Mouse (Mus musculus): Measurements from ENCODE around the gene Tyro3. TPM values are rescaled to one million over a fixed set of nuclear protein-coding genes. Genes with fewer than 3 reads are reported as not detected.
A peak's percentile ranks its signal among the peaks of the same experiment; 100 is the strongest.

The Tyro3 gene
- polyA plus RNA-seq, 1 experiment from 2014 or later, result 21.4 TPM

DNA sequence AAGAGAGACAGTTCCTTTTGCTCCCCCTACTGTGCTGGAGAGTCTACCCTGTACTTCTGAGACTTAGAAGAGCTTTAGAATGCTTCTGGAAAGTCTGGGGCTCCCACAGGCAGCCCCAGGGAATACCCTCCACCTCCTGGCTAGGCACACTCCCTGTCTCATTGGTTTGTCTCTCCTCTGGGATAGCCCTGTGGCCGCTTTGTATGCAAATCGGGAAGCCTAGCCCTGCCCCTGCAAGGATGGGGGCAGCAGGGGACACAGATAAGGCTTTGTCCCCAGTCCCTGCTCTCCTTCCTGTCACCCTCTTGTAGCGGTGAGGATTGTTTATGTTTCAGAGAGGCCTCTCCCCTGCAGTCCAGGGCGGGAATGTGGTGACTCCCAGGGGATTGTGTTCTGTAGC lies 11.3 kb downstream of the Tyro3 start:
- no peak for ATAC-seq (ENCODE audit: borderline replicate concordance, extremely low read depth, low FRiP score, low TSS enrichment)
- Histone ChIP-seq H3K4me3 (no peak overlapping the region), H3K4me1 (peaks cover 22% of the 10 kb centered on the region), H3K4me2 (no peak overlapping the region), H3K9ac (no peak overlapping the region), H3K9me3 (no peaks in the 10 kb centered on the region), H3K27me3 (no peaks in the 10 kb centered on the region), H3K36me3 (peaks cover 28% of the 10 kb centered on the region), H3K27ac (no peak overlapping the region)
- 32% methylated on average over 4 of the region's 4 CpGs for WGBS

- Histone ChIP-seq H3K27ac (no peak overlapping the region), H3K4me3 (no peak overlapping the region), H3K4me1 (peaks cover 23% of the 10 kb centered on the region), H3K9ac (no peak overlapping the region), H3K4me2 (no peak overlapping the region), H3K9me3 (no peaks in the 10 kb centered on the region), H3K36me3 (peaks cover 21% of the 10 kb centered on the region; the same call in 1 of the 2 replicates), H3K27me3 (no peaks in the 10 kb centered on the region)
- 83% methylated on average over 12 of the region's 12 CpGs for WGBS
- ATAC-seq (ENCODE audit: borderline replicate concordance, extremely low read depth, low FRiP score, low TSS enrichment), result no peak
Observed at GRCm38 (mm10) chr2:119810890-119811289, 13.4 kb downstream of the Tyro3 start.

DNA sequence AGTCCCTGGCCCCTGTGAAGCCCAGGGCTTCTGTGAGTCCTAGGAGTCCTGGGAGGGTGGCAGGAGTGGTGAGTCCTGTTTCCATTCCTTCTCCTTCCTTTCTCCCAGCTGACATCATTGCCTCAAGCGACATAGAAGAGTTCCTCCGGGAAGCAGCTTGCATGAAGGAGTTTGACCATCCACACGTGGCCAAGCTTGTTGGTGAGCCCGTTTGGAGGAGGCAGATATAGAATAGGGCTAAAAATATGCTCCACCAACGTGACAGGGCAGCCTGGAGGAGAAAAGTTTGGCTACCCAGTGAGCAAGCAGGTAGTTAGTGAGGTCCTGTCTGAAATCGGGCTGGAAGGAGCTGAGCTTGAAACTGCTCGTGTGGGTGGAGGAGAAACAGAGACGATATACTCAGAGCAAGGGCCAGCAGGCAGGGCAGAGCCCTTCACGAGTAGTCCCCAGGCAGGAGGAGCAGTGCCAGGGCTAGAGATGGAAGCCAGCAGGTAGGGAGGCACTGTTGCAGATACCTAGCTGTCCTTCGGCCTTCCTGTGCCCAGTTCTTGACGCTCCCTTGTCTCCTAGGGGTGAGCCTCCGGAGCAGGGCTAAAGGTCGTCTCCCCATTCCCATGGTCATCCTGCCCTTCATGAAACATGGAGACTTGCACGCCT lies 14.1 kb downstream of the Tyro3 start:
- Histone ChIP-seq H3K4me2 (no peak overlapping the region), H3K27me3 (no peaks in the 10 kb centered on the region), H3K4me1 (peaks cover 18% of the 10 kb centered on the region), H3K27ac (no peak overlapping the region), H3K9ac (no peak overlapping the region), H3K36me3 (peaks cover 21% of the 10 kb centered on the region; the same call in 1 of the 2 replicates), H3K4me3 (no peak overlapping the region), H3K9me3 (no peaks in the 10 kb centered on the region)
- no peak for ATAC-seq (ENCODE audit: borderline replicate concordance, extremely low read depth, low FRiP score, low TSS enrichment)
- WGBS, result 83% methylated on average over 14 of the region's 14 CpGs

DNA sequence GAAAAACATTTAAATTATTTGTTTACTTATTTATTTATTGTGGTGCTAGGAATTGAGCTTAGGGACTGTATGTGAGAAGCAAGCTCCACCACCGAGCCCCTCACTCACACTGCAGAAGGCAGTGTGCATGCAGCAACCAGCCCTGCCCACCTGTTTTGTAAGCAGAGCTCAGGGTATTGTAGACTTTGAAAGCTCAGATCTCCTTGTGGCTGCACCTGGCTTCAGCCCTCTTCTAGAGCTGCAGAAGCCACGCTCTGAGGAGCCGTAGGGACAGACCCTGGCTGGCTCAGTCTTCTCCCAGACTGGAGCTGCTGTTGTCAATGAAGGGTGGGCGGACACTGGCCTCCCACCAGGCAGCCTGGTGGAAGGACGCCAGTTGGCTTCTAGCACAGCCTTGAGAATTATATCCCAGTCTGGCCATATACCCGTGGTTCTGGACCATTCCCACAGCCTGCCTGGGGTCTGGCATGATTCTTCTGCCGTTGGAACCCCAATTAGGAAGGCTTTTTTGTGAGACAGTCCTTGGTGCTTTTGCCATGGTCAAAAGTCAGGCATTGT lies 16.9 kb downstream of the Tyro3 start:
- Histone ChIP-seq H3K4me3 (no peak overlapping the region), H3K9me3 (no peaks in the 10 kb centered on the region), H3K4me1 (peaks cover 5% of the 10 kb centered on the region; the same call in 1 of the 2 replicates), H3K27ac (no peak overlapping the region), H3K9ac (no peak overlapping the region), H3K4me2 (no peak overlapping the region), H3K36me3 (peaks cover 17% of the 10 kb centered on the region; the same call in 1 of the 2 replicates), H3K27me3 (no peaks in the 10 kb centered on the region)
- peak; percentile 60; the same call in 1 of the 2 replicates for ATAC-seq (ENCODE audit: borderline replicate concordance, extremely low read depth, low FRiP score, low TSS enrichment)
- 48% methylated on average over 7 of the region's 7 CpGs for WGBS

- Histone ChIP-seq H3K4me1 (peaks cover 5% of the 10 kb centered on the region; the same call in 1 of the 2 replicates), H3K36me3 (peaks cover 6% of the 10 kb centered on the region; the same call in 1 of the 2 replicates), H3K9ac (no peak overlapping the region), H3K9me3 (no peaks in the 10 kb centered on the region), H3K27me3 (no peaks in the 10 kb centered on the region), H3K4me3 (no peak overlapping the region), H3K4me2 (no peak overlapping the region), H3K27ac (0 out of 2 replicates have a peak overlapping the region, but pooled peaks have one; percentile 6)
- ATAC-seq (ENCODE audit: borderline replicate concordance, extremely low read depth, low FRiP score, low TSS enrichment), result no peak
- WGBS, result 93% methylated on average over 13 of the region's 13 CpGs
Observed at GRCm38 (mm10) chr2:119816611-119817010, 19.1 kb downstream of the Tyro3 start.

DNA sequence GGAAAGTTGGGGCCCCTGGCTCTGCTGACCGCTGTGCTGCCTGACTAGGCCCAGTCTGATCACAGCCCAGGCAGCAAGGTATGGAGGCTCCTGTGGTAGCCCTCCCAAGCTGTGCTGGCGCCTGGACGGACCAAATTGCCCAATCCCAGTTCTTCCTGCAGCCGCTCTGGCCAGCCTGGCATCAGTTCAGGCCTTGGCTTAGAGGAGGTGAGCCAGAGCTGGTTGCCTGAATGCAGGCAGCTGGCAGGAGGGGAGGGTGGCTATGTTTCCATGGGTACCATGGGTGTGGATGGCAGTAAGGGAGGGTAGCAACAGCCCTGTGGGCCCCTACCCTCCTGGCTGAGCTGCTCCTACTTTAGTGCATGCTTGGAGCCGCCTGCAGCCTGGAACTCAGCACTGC lies 19.5 kb downstream of the Tyro3 start:
- peaks cover 5% of the 10 kb centered on the region; the same call in 1 of the 2 replicates for H3K4me1 ChIP-seq
- WGBS, result 78% methylated on average over 5 of the region's 5 CpGs
- ATAC-seq (ENCODE audit: borderline replicate concordance, extremely low read depth, low FRiP score, low TSS enrichment), result 0 out of 2 replicates have a peak, but pooled peaks have one; percentile 44

GRCm38 (mm10) chr2:119818668-119819272 lies 21.2 kb downstream of the Tyro3 start:
- peaks cover 1% of the 10 kb centered on the region; the same call in 1 of the 2 replicates for H3K4me1 ChIP-seq
- 34% methylated on average over 9 of the region's 9 CpGs for WGBS
- no peak for ATAC-seq (ENCODE audit: borderline replicate concordance, extremely low read depth, low FRiP score, low TSS enrichment)

More for the DNA sequence above, 19.5 kb downstream of the Tyro3 start:
- no peaks in the 10 kb centered on the region for H3K27me3 ChIP-seq
- no peaks in the 10 kb centered on the region for H3K9me3 ChIP-seq
- no peak overlapping the region for H3K4me3 ChIP-seq
- H3K4me2 ChIP-seq, result no peak overlapping the region
- H3K9ac ChIP-seq, result no peak overlapping the region
- peaks cover 6% of the 10 kb centered on the region; the same call in 1 of the 2 replicates for H3K36me3 ChIP-seq
- H3K27ac ChIP-seq, result 0 out of 2 replicates have a peak overlapping the region, but pooled peaks have one; percentile 6

DNA sequence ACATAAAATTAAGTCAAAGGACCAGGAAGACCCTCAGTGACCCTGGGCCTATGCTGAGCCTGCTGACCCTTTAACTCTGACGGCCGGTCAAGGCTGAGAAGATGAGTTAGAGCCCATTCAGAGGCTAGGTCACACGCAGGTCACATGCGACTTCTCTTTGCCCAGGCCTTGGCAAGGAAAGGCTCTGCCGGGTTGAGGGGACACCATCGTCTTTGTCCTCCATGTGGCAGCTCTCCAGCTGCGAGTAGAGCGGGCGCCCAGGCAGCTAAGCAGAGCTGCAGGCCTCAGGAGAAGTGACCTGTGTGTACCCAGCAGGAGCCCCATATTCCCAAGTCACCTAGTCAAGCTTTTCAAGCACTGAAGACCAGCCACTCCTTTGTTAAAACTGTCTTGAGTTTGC lies 23.6 kb downstream of the Tyro3 start:
- Histone ChIP-seq H3K9me3 (no peaks in the 10 kb centered on the region), H3K27ac (no peak overlapping the region), H3K9ac (no peak overlapping the region), H3K4me2 (no peak overlapping the region), H3K36me3 (no peaks in the 10 kb centered on the region), H3K4me3 (no peak overlapping the region), H3K27me3 (no peaks in the 10 kb centered on the region), H3K4me1 (no peaks in the 10 kb centered on the region)
- ATAC-seq (ENCODE audit: borderline replicate concordance, extremely low read depth, low FRiP score, low TSS enrichment), result no peak
- WGBS, result 81% methylated on average over 9 of the region's 9 CpGs

More at GRCm38 (mm10) chr2:119818668-119819272, 21.2 kb downstream of the Tyro3 start:
- Histone ChIP-seq H3K4me3 (no peak overlapping the region), H3K36me3 (no peaks in the 10 kb centered on the region), H3K4me2 (no peak overlapping the region), H3K27me3 (no peaks in the 10 kb centered on the region), H3K9me3 (no peaks in the 10 kb centered on the region), H3K27ac (peak overlapping the region; percentile 48), H3K9ac (no peak overlapping the region)

- H3K4me3 ChIP-seq, result no peak overlapping the region
- no peaks in the 10 kb centered on the region for H3K27me3 ChIP-seq
- WGBS, result 77% methylated on average over 2 of the region's 2 CpGs
- no peaks in the 10 kb centered on the region for H3K4me1 ChIP-seq
- no peak overlapping the region for H3K9ac ChIP-seq
- no peaks in the 10 kb centered on the region for H3K36me3 ChIP-seq
- no peaks in the 10 kb centered on the region for H3K9me3 ChIP-seq
- H3K27ac ChIP-seq, result no peak overlapping the region
- no peak for ATAC-seq (ENCODE audit: borderline replicate concordance, extremely low read depth, low FRiP score, low TSS enrichment)
- no peak overlapping the region for H3K4me2 ChIP-seq
Observed at GRCm38 (mm10) chr2:119830579-119830978, 33.0 kb downstream of the Tyro3 start.

DNA sequence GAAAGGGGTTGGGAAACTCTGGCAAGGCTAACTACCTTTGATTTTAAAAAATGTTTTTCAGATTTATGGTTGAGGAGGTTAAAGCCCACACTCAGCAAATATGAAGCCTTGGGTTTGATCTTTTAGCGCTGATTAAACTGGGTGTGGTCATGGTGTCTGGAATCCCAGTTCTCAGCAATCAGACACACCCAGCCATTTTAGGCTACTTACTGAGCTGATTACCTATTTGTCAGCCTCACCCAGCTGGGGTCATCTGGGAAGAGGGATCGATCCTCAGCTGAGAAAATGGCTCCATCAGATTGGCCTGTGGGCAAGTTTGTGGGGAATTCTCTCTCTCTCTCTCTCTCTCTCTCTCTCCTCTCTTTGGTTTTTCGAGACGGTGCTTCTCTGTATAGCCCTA lies 36.7 kb downstream of the Tyro3 start:
- Histone ChIP-seq H3K9me3 (no peaks in the 10 kb centered on the region), H3K36me3 (no peaks in the 10 kb centered on the region), H3K9ac (no peak overlapping the region), H3K27me3 (no peaks in the 10 kb centered on the region), H3K27ac (no peak overlapping the region), H3K4me3 (no peak overlapping the region), H3K4me2 (no peak overlapping the region), H3K4me1 (no peaks in the 10 kb centered on the region)
- no peak for ATAC-seq (ENCODE audit: borderline replicate concordance, extremely low read depth, low FRiP score, low TSS enrichment)
- 85% methylated on average over 4 of the region's 4 CpGs for WGBS

- no peak for ATAC-seq (ENCODE audit: borderline replicate concordance, extremely low read depth, low FRiP score, low TSS enrichment)
- H3K9ac ChIP-seq, result no peak overlapping the region
- WGBS, result 90% methylated on average over 7 of the region's 7 CpGs
- no peak overlapping the region for H3K27ac ChIP-seq
- H3K27me3 ChIP-seq, result no peaks in the 10 kb centered on the region
- no peak overlapping the region for H3K4me2 ChIP-seq
- H3K9me3 ChIP-seq, result no peaks in the 10 kb centered on the region
- no peaks in the 10 kb centered on the region for H3K4me1 ChIP-seq
- H3K4me3 ChIP-seq, result no peak overlapping the region
- H3K36me3 ChIP-seq, result no peaks in the 10 kb centered on the region
Observed at GRCm38 (mm10) chr2:119837616-119838015, 40.1 kb downstream of the Tyro3 start.

Data from lung, embryonic 15.5 days (tissue).